Mouse (Mus musculus) spleen, adult 2 months (tissue): ENCODE results near the gene Ifit3b.

Experiments
- CTCF ChIP-seq: fragments of 200-500 bp; IDR thresholded peaks from 2 replicates; pipeline ENCODE4 v1.5.1; 2011; ENCODE audit warnings: mild to moderate bottlenecking, inconsistent platforms; ENCODE audit not compliant: insufficient read depth, insufficient read length, insufficient replicate concordance; ENCODE audit errors: extremely low read depth
- POLR2A ChIP-seq: fragments of 200-500 bp; IDR thresholded peaks from 2 replicates; pipeline ENCODE4 v1.6.1; 2011; ENCODE audit warnings: low read depth, low read length, inconsistent platforms

DNA sequence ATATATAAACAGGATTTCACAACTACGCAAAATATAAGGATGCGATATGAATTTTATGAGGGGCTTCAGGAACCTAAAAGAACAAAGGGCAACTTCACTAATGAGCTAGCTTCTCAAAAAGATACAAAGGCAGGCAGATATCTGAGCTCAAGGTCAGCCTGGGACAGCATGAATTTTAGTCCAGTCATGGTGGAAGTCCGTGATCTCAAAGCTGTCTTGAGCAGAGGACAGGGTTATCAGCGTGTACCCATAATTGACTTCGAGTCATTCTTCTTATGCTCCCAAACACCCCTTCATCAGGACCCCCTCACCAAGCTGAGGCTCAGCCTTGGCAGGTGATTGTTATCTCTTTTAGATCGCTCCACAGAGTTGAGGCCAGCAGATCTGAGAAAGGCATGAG lies 43.2 kb downstream of the Ifit3b start:
- TF ChIP-seq CTCF (no peak), POLR2A (no peak)
